Mouse (Mus musculus) liver, postnatal 0 days (tissue): ENCODE measurements around the gene Pacrg. TPM values are rescaled to one million over a fixed set of nuclear protein-coding genes. Genes with fewer than 3 reads are reported as not detected.

ENCODE experiments used
- ATAC-seq: fragments of 200-750 bp; cut with Nextera tagmentation; 2 replicates; pipeline ENCODE4 v1.8.0; 2017; ENCODE audit warnings: mild to moderate bottlenecking, moderate library complexity
- DNase-seq: peaks from one replicate; pipeline ENCODE4 v3.0.0-alpha.2; 2016
- H3K27ac ChIP-seq: fragments of 300-500 bp; sonication (generic); 2 replicates; pipeline ENCODE4 v1.5.1; 2014; ENCODE audit warnings: antibody characterized with exemption, moderate library complexity, mild to moderate bottlenecking, low read depth
- H3K27me3 ChIP-seq: fragments of 300-500 bp; sonication (generic); 2 replicates; pipeline ENCODE4 v1.6.1; 2014; ENCODE audit warnings: low read length, control low read depth, mixed read lengths; ENCODE audit not compliant: insufficient read depth
- H3K36me3 ChIP-seq: fragments of 300-500 bp; sonication (generic); replicated peaks from 2 replicates; pipeline ENCODE4 v1.6.1; 2014; ENCODE audit warnings: mild to moderate bottlenecking, control low read depth, low read length, moderate library complexity, mixed read lengths; ENCODE audit not compliant: insufficient read depth
- H3K4me1 ChIP-seq: fragments of 300-500 bp; sonication (generic); 2 replicates; pipeline ENCODE4 v1.6.1; 2014; ENCODE audit warnings: antibody characterized with exemption, mild to moderate bottlenecking, control low read depth; ENCODE audit not compliant: insufficient read depth
- H3K4me2 ChIP-seq: fragments of 300-500 bp; sonication (generic); 2 replicates; pipeline ENCODE4 v1.6.1; 2014; ENCODE audit warnings: low read depth, mild to moderate bottlenecking, low read length, moderate library complexity, mixed read lengths
- H3K4me3 ChIP-seq: fragments of 300-500 bp; sonication (generic); 2 replicates; pipeline ENCODE4 v1.5.1; 2014; ENCODE audit warnings: low read depth, low read length
- H3K9ac ChIP-seq: fragments of 300-500 bp; sonication (generic); replicated peaks from 2 replicates; pipeline ENCODE4 v1.6.1; 2014; ENCODE audit warnings: mild to moderate bottlenecking, moderate library complexity
- H3K9me3 ChIP-seq: fragments of 300-500 bp; sonication (generic); 2 replicates; pipeline ENCODE4 v1.6.1; 2016; ENCODE audit warnings: mild to moderate bottlenecking, control low read depth, low read length, mixed read lengths
- CTCF ChIP-seq: sonication (generic); IDR thresholded peaks from 2 replicates; pipeline ENCODE4 v1.5.1; 2016; ENCODE audit warnings: antibody characterized with exemption, low read depth
- EP300 ChIP-seq: IDR thresholded peaks from 2 replicates; pipeline ENCODE4 v1.6.1; 2016; ENCODE audit warnings: antibody characterized with exemption, low read depth, mild to moderate bottlenecking
- whole genome bisulfite sequencing: fragments of 180-500 bp; shearing (Covaris S2); extraction: QIAGEN DNeasy Blood & Tissue Kit; methylation state at CpG from one replicate; pipeline ENCODE4 v1.1.7; 2014; ENCODE audit not compliant: insufficient replicate concordance; 5-methylcytosine and 5-hydroxymethylcytosine counted together
- polyA plus RNA-seq: library from polyadenylated mRNA; unstranded; fragments of >200 nt; fragmentation: Nextera tagmentation; extraction: Ambion mirVana; gene quantifications from 2 replicates; pipeline ENCODE4 v1.2.1, GENCODE M21; 2015

The Pacrg gene
- polyA plus RNA-seq, 1 experiment from 2014 or later = not detected

- no peak for TF ChIP-seq EP300
- TF ChIP-seq CTCF = no peak
Measured at GRCm38 (mm10) chr17:10403186-10403585, 436.9 kb downstream of the Pacrg start.

GRCm38 (mm10) chr17:10402064-10402640, 438.0 kb downstream of the Pacrg start:
- peaks cover 6% of the 10 kb centered on the region; the same call in 1 of the 2 replicates for H3K4me1 ChIP-seq
- no peak overlapping the region for H3K4me2 ChIP-seq
- no peak for ATAC-seq
- no peaks in the 10 kb centered on the region for H3K9me3 ChIP-seq
- H3K4me3 ChIP-seq = no peak overlapping the region
- no peak for DNase-seq
- no peak overlapping the region for H3K27ac ChIP-seq
- H3K36me3 ChIP-seq = no peaks in the 10 kb centered on the region
- TF ChIP-seq EP300 = no peak
- no peak for TF ChIP-seq CTCF
- no peak overlapping the region for H3K9ac ChIP-seq
- no peaks in the 10 kb centered on the region for H3K27me3 ChIP-seq
- 80% methylated on average over 12 of the region's 12 CpGs for WGBS

More at GRCm38 (mm10) chr17:10403186-10403585, 436.9 kb downstream of the Pacrg start:
- Histone ChIP-seq H3K36me3 (no peaks in the 10 kb centered on the region), H3K27ac (no peak overlapping the region), H3K4me2 (no peak overlapping the region), H3K9me3 (no peaks in the 10 kb centered on the region), H3K4me1 (peaks cover 1% of the 10 kb centered on the region; the same call in 1 of the 2 replicates), H3K27me3 (no peaks in the 10 kb centered on the region), H3K9ac (no peak overlapping the region), H3K4me3 (no peak overlapping the region)
- WGBS = 83% methylated on average over 11 of the region's 11 CpGs
- DNase-seq = no peak
- ATAC-seq = no peak

- peaks cover 6% of the 10 kb centered on the region; the same call in 1 of the 2 replicates for H3K4me1 ChIP-seq
- no peak for DNase-seq
- H3K27ac ChIP-seq = no peak overlapping the region
- H3K36me3 ChIP-seq = no peaks in the 10 kb centered on the region
- no peaks in the 10 kb centered on the region for H3K27me3 ChIP-seq
- H3K4me3 ChIP-seq = no peak overlapping the region
- TF ChIP-seq EP300 (no peak), CTCF (no peak)
- no peak overlapping the region for H3K4me2 ChIP-seq
- 75% methylated on average over 3 of the region's 3 CpGs for WGBS
- no peak for ATAC-seq
- H3K9me3 ChIP-seq = no peaks in the 10 kb centered on the region
- H3K9ac ChIP-seq = no peak overlapping the region
Measured at GRCm38 (mm10) chr17:10401529-10401928, 438.6 kb downstream of the Pacrg start.

- 55% methylated on average over 10 of the region's 10 CpGs for WGBS
- H3K4me3 ChIP-seq = no peak overlapping the region
- no peaks in the 10 kb centered on the region for H3K36me3 ChIP-seq
- no peaks in the 10 kb centered on the region for H3K27me3 ChIP-seq
- no peak for ATAC-seq
- DNase-seq = no peak
- H3K9me3 ChIP-seq = no peaks in the 10 kb centered on the region
- peaks cover 6% of the 10 kb centered on the region; the same call in 1 of the 2 replicates for H3K4me1 ChIP-seq
- H3K9ac ChIP-seq = no peak overlapping the region
- no peak for TF ChIP-seq EP300
- TF ChIP-seq CTCF = no peak
- H3K27ac ChIP-seq = no peak overlapping the region
- H3K4me2 ChIP-seq = no peak overlapping the region
Measured at GRCm38 (mm10) chr17:10399706-10400105, 440.4 kb downstream of the Pacrg start.

GRCm38 (mm10) chr17:10398871-10399270, 441.2 kb downstream of the Pacrg start:
- Histone ChIP-seq H3K27ac (no peak overlapping the region), H3K4me3 (no peak overlapping the region), H3K9ac (no peak overlapping the region), H3K27me3 (no peaks in the 10 kb centered on the region), H3K4me2 (no peak overlapping the region), H3K4me1 (peaks cover 6% of the 10 kb centered on the region; the same call in 1 of the 2 replicates), H3K36me3 (no peaks in the 10 kb centered on the region), H3K9me3 (no peaks in the 10 kb centered on the region)
- ATAC-seq (no peak), DNase-seq (no peak)
- 81% methylated on average over 5 of the region's 5 CpGs for WGBS
- no peak for TF ChIP-seq EP300
- TF ChIP-seq CTCF = no peak

- Histone ChIP-seq H3K9me3 (no peaks in the 10 kb centered on the region), H3K4me2 (no peak overlapping the region), H3K27ac (no peak overlapping the region), H3K9ac (no peak overlapping the region), H3K27me3 (no peaks in the 10 kb centered on the region), H3K4me1 (peaks cover 6% of the 10 kb centered on the region; the same call in 1 of the 2 replicates), H3K4me3 (no peak overlapping the region), H3K36me3 (no peaks in the 10 kb centered on the region)
- ATAC-seq (no peak), DNase-seq (no peak)
- WGBS = 52% methylated on average over 10 of the region's 10 CpGs
- TF ChIP-seq EP300 (no peak), CTCF (no peak)
Measured at GRCm38 (mm10) chr17:10397924-10398627, 442.0 kb downstream of the Pacrg start.
